Mouse (Mus musculus): Measurements from ENCODE around the gene Mthfr.

DNA sequence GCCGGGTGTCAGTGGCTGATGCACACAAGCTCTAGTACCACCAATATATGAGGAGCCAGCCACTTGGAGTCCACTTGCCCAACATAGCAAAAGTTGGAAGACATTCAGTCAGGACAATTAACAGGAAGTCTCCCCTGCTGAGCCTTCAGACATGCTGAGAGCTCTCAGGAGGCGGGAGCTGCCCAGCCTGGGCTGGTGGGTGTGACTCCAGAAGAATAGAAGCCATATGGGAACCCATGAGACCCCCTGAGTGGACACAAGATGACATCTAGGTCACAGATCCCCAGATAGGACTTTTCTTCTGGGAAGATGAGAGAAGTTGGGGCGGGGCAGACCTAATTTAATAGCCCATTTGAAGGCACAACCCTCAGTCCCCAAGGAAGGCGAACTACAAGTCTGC, 50.3 kb downstream of the Mthfr start:
- no peak for TF ChIP-seq CTCF (conservative IDR thresholded peaks at IDR 0.05 in 1 of 2, IDR thresholded peaks at IDR 0.05 in 1 of 2; ENCODE audit: low read depth in 2 of 2, low read length in 2 of 2)
- TF ChIP-seq PAX5 (IDR thresholded peaks at IDR 0.05; ENCODE audit: low read length) = no peak
- no peak for TF ChIP-seq JUN (IDR thresholded peaks at IDR 0.05; ENCODE audit: insufficient read depth, low read depth, low read length)
- TF ChIP-seq HCFC1 (IDR thresholded peaks at IDR 0.05; ENCODE audit: low read depth, low read length) = no peak
- TF ChIP-seq MXI1 (IDR thresholded peaks at IDR 0.05; ENCODE audit: low read depth, low read length) = no peak

Measured in CH12.LX (cell line).